Mouse (Mus musculus): Measurements from ENCODE around the gene Gm20388. TPM values are rescaled to one million over a fixed set of nuclear protein-coding genes. Genes with fewer than 3 reads are reported as not detected.

The Gm20388 gene
- total RNA-seq, 1 experiment, result 27.0 TPM

- DNase-seq (ENCODE audit: low read depth, low spot score), result no peak
- no peak for TF ChIP-seq CHD2 (IDR thresholded peaks at IDR 0.05; ENCODE audit: low read depth, low read length)
- no peak for TF ChIP-seq ZC3H11A (IDR thresholded peaks at IDR 0.05; ENCODE audit: borderline replicate concordance, low read depth, low read length)
- TF ChIP-seq HCFC1 (IDR thresholded peaks at IDR 0.05; ENCODE audit: borderline replicate concordance, insufficient read depth, low read length), result no peak
- Histone ChIP-seq H3K4me3 (ENCODE audit: insufficient read depth in 1 of 2, low read depth in 1 of 2, low read length in 2 of 2, poor library complexity in 1 of 2, severe bottlenecking in 1 of 2) (peak overlapping the region; percentile 82 to 89), H3K4me1 (ENCODE audit: control insufficient read depth in 2 of 2, insufficient read depth in 2 of 2, low read length in 2 of 2, poor library complexity in 1 of 2) (peaks cover 3 to 7% of the 10 kb centered on the region in 2 experiments; a peak in 2 of 4 replicates), H3K36me3 (ENCODE audit: control insufficient read depth, insufficient read depth, low read length, poor library complexity, severe bottlenecking) (peaks cover 5% of the 10 kb centered on the region; the same call in 1 of the 2 replicates), H3K9ac (ENCODE audit: insufficient read depth, low read depth, low read length, poor library complexity, severe bottlenecking) (peak overlapping the region; percentile 87), H3K27ac (ENCODE audit: insufficient read depth, low read depth, low read length, poor library complexity, severe bottlenecking) (no peak overlapping the region), H3K9me3 (ENCODE audit: control insufficient read depth, insufficient read depth, low read depth, low read length) (no peaks in the 10 kb centered on the region)
- in situ Hi-C loops (cut with MboI; ENCODE audit: low sequenced_read_pairs in 2 of 2, unreplicated experiment in 2 of 2), result no loop called here
Measured at GRCm38 (mm10) chr8:123317781-123318466, 3407.3 kb downstream of the Gm20388 start.

- in situ Hi-C loops (cut with MboI; ENCODE audit: low sequenced_read_pairs in 2 of 2, unreplicated experiment in 2 of 2), result no loop called here
- TF ChIP-seq CHD2 (IDR thresholded peaks at IDR 0.05; ENCODE audit: low read depth, low read length) (no peak), ZNF384 (IDR thresholded peaks at IDR 0.05; ENCODE audit: low read depth, low read length) (no peak), ZC3H11A (IDR thresholded peaks at IDR 0.05; ENCODE audit: borderline replicate concordance, low read depth, low read length) (no peak), MAFK (IDR thresholded peaks at IDR 0.05; ENCODE audit: insufficient read depth, low read depth, low read length) (no peak), HCFC1 (IDR thresholded peaks at IDR 0.05; ENCODE audit: borderline replicate concordance, insufficient read depth, low read length) (no peak)
- H3K9me3 ChIP-seq (ENCODE audit: control insufficient read depth, insufficient read depth, low read depth, low read length), result no peaks in the 10 kb centered on the region
- DNase-seq (ENCODE audit: low read depth, low spot score), result peak; percentile 96
- peaks cover 3 to 7% of the 10 kb centered on the region in 2 experiments; a peak in 2 of 4 replicates for H3K4me1 ChIP-seq (ENCODE audit: control insufficient read depth in 2 of 2, insufficient read depth in 2 of 2, low read length in 2 of 2, poor library complexity in 1 of 2)
- H3K4me3 ChIP-seq (ENCODE audit: insufficient read depth in 1 of 2, low read depth in 1 of 2, low read length in 2 of 2, poor library complexity in 1 of 2, severe bottlenecking in 1 of 2), result peak within 1 kb of the TSS; percentile 82 to 89
- no peak within 1 kb of the TSS; the same call in 1 of the 2 replicates for H3K27ac ChIP-seq (ENCODE audit: insufficient read depth, low read depth, low read length, poor library complexity, severe bottlenecking)
- H3K36me3 ChIP-seq (ENCODE audit: control insufficient read depth, insufficient read depth, low read length, poor library complexity, severe bottlenecking), result peaks cover 4% of the 10 kb centered on the region; the same call in 1 of the 2 replicates
- peak within 1 kb of the TSS; percentile 87 for H3K9ac ChIP-seq (ENCODE audit: insufficient read depth, low read depth, low read length, poor library complexity, severe bottlenecking)
Measured at GRCm38 (mm10) chr8:123318467-123318911, 3407.8 kb downstream of the Gm20388 start, which contains the start of gene Fanca. Gene Fanca, minus strand, starts transcription at chr8:123318576.

GRCm38 (mm10) chr8:123319522-123320164 lies 3409.0 kb downstream of the Gm20388 start:
- Histone ChIP-seq H3K4me3 (ENCODE audit: insufficient read depth in 1 of 2, low read depth in 1 of 2, low read length in 2 of 2, poor library complexity in 1 of 2, severe bottlenecking in 1 of 2) (peak overlapping the region in 1 of 2 experiments; percentile 89; a peak in 1 of 4 replicates), H3K9me3 (ENCODE audit: control insufficient read depth, insufficient read depth, low read depth, low read length) (no peaks in the 10 kb centered on the region), H3K36me3 (ENCODE audit: control insufficient read depth, insufficient read depth, low read length, poor library complexity, severe bottlenecking) (no peaks in the 10 kb centered on the region; the same call in 1 of the 2 replicates), H3K9ac (ENCODE audit: insufficient read depth, low read depth, low read length, poor library complexity, severe bottlenecking) (no peak overlapping the region), H3K4me1 (ENCODE audit: control insufficient read depth in 2 of 2, insufficient read depth in 2 of 2, low read length in 2 of 2, poor library complexity in 1 of 2) (peaks cover 3 to 7% of the 10 kb centered on the region in 2 experiments; a peak in 2 of 4 replicates), H3K27ac (ENCODE audit: insufficient read depth, low read depth, low read length, poor library complexity, severe bottlenecking) (no peak overlapping the region)
- in situ Hi-C loops (cut with MboI; ENCODE audit: low sequenced_read_pairs in 2 of 2, unreplicated experiment in 2 of 2), result no loop called here
- TF ChIP-seq HCFC1 (IDR thresholded peaks at IDR 0.05; ENCODE audit: borderline replicate concordance, insufficient read depth, low read length) (no peak), ZNF384 (IDR thresholded peaks at IDR 0.05; ENCODE audit: low read depth, low read length) (peak; percentile 82)
- no peak for DNase-seq (ENCODE audit: low read depth, low spot score)

- no peaks in the 10 kb centered on the region for H3K9me3 ChIP-seq (ENCODE audit: control insufficient read depth, insufficient read depth, low read depth, low read length)
- no peak overlapping the region for H3K27ac ChIP-seq (ENCODE audit: insufficient read depth, low read depth, low read length, poor library complexity, severe bottlenecking)
- in situ Hi-C loops (cut with MboI; ENCODE audit: low sequenced_read_pairs in 2 of 2, unreplicated experiment in 2 of 2), result no loop called here
- H3K4me1 ChIP-seq (ENCODE audit: control insufficient read depth in 2 of 2, insufficient read depth in 2 of 2, low read length in 2 of 2, poor library complexity in 1 of 2), result peaks cover 0 to 5% of the 10 kb centered on the region in 2 experiments; a peak in 1 of 4 replicates
- no peak overlapping the region for H3K4me3 ChIP-seq (ENCODE audit: insufficient read depth in 1 of 2, low read depth in 1 of 2, low read length in 2 of 2, poor library complexity in 1 of 2, severe bottlenecking in 1 of 2)
- no peak for DNase-seq (ENCODE audit: low read depth, low spot score)
- TF ChIP-seq HCFC1 (IDR thresholded peaks at IDR 0.05; ENCODE audit: borderline replicate concordance, insufficient read depth, low read length) (no peak), ZC3H11A (IDR thresholded peaks at IDR 0.05; ENCODE audit: borderline replicate concordance, low read depth, low read length) (no peak), CHD2 (IDR thresholded peaks at IDR 0.05; ENCODE audit: low read depth, low read length) (no peak), ZNF384 (IDR thresholded peaks at IDR 0.05; ENCODE audit: low read depth, low read length) (no peak), MAFK (IDR thresholded peaks at IDR 0.05; ENCODE audit: insufficient read depth, low read depth, low read length) (no peak)
- no peak overlapping the region for H3K9ac ChIP-seq (ENCODE audit: insufficient read depth, low read depth, low read length, poor library complexity, severe bottlenecking)
- H3K36me3 ChIP-seq (ENCODE audit: control insufficient read depth, insufficient read depth, low read length, poor library complexity, severe bottlenecking), result no peaks in the 10 kb centered on the region
Measured at GRCm38 (mm10) chr8:123328552-123328951, 3417.9 kb downstream of the Gm20388 start.
